Mouse (Mus musculus) right cerebral cortex, adult 18-20 months (tissue): Measurements from ENCODE around the gene Casp9.
A peak's percentile ranks its signal among the peaks of the same experiment; 100 is the strongest.

Experiments
- DNase-seq: peaks from one replicate; pipeline ENCODE4 v3.0.0; 2022; ENCODE audit warnings: mixed read lengths

The Casp9 gene

DNA sequence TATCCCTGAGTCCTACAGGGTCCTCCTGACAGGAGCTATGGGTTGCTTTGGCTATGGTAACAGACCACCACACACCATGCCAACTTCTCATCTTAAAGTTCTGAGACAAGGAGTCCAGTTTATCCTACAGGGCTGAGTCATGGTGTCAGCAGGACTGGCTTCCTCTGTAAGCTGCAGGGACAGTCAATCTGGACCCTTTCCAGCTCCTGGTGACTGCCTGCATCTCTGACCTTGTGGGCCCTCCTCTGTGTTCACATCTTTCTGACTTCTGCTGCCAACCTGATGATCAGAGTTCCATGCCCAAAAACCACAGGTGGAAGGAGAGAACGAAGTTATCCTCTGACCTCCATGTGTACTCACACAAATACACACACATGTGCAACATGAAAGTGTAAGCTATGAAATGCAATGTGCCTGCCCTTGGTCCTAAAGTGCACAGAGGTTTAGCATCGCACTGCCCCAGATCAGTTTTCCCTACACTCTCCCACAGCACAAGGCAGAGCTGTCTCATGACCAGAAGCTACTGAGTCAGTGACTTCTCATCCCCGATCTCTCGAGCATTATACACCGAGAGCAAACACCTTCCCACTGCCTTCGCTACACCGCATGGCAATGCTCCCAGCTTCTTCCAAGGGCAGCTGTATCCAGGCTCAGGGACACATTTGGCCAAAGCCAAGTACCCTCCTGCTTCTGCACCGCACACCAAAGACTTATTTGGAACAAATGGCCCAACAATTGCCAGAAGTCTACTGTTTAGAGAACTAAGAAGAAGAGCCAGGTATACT lies 12.0 kb upstream of the Casp9 start:
- DNase-seq, result no peak

DNA sequence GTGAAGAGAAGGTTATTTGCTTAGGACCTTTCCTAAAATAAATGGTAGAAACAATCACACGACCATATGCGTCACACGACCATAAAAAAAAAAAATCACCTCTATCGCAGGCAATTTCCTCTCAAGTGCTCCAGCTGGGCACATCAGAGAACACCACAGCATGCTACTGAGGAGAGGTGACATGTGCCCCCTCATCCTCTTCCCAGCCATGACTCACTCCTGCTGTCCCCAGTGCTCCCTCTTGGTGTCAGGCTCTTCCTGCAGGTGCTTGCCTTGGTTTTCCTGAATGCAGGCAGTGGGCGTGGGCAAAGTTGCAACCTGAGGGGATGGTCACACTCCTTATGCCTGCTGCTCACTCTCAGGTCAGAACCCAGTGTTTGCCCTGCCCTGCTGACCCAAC lies 8.6 kb upstream of the Casp9 start:
- DNase-seq, result peak; percentile 60

GRCm38 (mm10) chr4:141786141-141786540 lies 7.3 kb upstream of the Casp9 start:
- no peak for DNase-seq

- DNase-seq, result no peak
Observed at GRCm38 (mm10) chr4:141787046-141787445, 6.4 kb upstream of the Casp9 start.

- DNase-seq, result no peak
Observed at GRCm38 (mm10) chr4:141787462-141787861, 6.0 kb upstream of the Casp9 start.

- no peak for DNase-seq
Observed at GRCm38 (mm10) chr4:141789564-141790218, 3.7 kb upstream of the Casp9 start.

- DNase-seq, result peak; percentile 98
Observed at GRCm38 (mm10) chr4:141790524-141790990, 2.9 kb upstream of the Casp9 start, which contains the start of gene Dnajc16. Gene Dnajc16 (minus strand): TSS chr4:141790931.

- no peak for DNase-seq
Observed at GRCm38 (mm10) chr4:141791486-141791885, 1.9 kb upstream of the Casp9 start.

DNA sequence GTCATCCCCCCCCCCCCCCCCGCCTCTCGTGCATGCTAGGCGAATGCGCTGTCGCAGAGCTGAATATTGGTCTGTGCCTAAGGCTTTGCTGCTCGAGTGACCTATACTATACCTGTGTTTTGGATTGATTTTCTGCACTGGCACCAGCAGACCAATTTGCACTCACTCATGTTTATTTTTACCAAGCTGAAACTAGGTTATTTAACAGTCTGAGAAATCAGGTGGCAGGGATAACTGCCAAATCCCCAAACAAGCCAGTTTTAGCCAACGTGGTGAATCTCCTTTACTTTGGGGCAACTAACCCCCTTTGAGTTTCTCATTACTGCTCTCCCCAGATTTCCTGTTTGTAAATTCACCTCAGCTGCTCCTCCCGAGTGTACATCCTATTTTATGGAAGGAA lies 1.5 kb upstream of the Casp9 start:
- DNase-seq, result no peak

DNA sequence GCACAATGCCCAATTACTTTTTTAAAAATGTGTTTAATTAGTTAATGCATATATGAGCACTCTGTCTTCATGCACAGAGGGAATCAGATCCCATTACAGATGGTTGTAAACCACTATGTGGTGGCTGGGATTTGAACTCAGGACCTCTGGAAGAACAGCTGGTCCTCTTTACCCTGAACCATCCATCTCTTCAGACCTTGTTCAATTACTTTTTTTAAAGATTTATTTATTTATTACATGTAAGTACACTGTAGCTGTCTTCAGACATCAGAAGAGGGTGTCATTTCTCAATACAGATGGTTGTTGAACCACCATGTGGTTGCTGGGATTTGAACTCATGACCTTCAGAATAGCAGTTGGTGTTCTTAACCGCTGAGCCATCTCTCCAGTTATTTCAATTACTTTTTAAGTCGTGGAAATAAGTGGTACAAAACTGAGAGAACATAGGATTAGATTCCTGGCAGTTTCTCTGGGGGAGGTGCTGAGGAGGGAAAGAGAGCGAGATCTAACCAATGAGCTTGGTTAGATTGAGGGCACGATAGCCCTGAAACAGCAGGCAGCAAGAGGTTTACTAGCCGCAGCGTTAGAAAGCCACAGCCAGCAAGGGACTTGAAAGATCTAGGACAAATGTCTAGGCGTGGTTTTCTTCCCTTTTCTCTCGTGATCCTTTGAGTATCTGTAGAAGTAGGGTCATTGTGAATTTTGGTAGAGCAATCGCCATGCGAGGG lies 694 bp upstream of the Casp9 start:
- peak; percentile 20 for DNase-seq

DNA sequence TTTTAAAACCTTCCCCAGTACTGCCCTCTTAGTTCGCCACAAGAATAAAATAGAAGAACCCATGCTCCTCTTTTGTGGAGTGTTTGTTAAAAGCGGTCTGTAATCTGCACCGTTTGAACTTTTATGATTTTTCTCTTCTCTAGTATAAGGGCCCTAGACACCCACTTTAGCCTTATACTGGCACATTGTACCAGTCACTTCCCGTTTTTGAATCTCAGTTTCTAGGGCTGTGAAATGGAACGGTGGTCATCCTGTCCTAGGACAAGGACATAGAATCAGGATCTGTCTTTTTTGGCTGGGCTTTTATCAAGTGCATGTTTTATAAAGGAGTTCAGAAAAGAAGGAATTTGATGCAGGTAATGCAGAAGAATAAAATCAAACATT lies 732 bp downstream of the Casp9 start:
- DNase-seq, result no peak

- no peak for DNase-seq
Observed at GRCm38 (mm10) chr4:141796356-141796755, 2.9 kb downstream of the Casp9 start.

DNA sequence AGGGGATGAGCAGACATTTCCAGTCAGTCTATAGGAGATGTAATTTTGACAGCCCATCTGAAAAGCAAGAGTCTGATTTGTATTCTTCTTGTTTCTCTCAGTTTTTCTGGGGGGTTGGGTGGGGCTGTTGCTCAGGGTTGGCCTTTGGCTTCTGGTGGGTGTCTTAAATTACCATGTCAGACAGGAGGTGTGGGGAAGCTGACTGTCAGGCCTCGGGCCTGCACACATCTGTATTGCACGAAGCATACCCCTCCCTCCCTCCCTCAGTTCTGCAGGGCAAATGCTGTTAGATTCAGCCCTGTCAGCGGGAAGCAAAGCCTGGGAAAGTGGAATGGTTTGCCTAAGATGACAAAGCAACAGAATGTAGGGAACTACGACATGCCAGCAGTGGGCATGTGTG lies 3.5 kb downstream of the Casp9 start:
- DNase-seq, result no peak

DNA sequence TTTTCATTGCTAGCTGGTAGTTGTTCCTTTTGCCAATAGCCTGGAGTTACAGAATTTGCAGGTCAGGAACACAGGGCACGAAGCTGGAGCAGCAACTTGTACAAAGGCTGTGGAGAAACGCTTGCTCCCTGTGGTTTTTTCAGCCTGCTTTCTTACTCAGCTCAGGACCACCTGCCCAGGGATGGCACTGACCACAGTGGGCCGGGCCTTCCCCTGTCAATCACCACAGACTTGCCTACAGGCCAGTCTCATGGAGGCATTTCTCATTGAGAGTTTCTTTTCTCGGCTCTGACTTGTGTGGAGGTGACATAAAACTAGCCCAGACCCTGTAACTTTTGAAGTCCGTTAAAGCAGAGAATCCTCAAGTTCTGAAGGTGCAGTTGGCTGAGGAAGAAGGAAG lies 4.1 kb downstream of the Casp9 start:
- DNase-seq, result no peak

GRCm38 (mm10) chr4:141804105-141804504 lies 10.7 kb downstream of the Casp9 start:
- no peak for DNase-seq

DNA sequence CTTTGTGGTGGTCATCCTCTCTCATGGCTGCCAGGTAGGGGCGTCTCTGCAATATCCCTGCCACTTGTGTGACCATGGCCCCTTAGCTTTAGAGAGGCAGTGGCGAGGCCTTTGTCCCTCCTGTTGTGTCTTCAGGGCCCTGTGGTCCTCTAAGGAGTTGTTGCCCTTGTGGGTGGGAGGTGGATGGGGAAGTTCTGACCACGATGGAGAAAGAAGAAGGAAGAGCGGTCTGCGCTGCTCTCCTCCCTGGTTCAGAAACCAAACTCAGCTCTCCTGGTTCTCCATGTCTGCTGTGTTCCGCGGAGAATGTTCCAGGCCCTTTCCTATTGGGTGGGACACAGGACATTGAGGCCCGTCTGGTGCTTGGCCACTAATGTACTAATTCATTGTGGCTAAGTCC lies 12.5 kb downstream of the Casp9 start:
- no peak for DNase-seq

DNA sequence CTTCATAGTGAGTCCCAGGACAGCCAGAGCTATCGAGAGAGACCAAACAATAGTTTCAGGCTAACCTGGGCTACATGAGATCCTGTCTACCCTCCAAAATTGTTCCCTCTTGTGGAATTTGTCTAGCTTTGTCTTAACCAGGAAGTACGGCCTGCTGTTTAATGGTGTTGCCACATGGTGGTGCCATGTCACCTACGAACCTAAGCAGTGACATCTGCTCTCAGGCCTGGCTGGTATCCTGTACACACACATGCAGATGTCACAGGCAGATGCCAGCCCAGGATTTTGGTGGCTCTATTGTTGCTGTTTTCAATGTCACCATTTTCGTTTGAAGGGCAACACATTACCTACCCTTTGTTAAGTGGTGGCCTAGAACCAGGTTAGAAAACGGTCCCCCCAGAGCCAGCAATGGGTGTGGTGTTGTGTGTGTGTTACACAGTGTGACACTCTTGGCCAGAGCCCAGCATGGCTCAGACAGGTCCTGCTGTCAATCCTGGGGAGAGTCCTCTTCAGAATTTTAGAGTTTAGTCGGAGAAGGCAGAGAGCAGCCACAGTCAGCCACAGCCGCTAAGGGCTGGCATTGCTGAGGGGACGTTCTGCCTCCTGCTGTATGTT lies 16.5 kb downstream of the Casp9 start:
- no peak for DNase-seq

DNA sequence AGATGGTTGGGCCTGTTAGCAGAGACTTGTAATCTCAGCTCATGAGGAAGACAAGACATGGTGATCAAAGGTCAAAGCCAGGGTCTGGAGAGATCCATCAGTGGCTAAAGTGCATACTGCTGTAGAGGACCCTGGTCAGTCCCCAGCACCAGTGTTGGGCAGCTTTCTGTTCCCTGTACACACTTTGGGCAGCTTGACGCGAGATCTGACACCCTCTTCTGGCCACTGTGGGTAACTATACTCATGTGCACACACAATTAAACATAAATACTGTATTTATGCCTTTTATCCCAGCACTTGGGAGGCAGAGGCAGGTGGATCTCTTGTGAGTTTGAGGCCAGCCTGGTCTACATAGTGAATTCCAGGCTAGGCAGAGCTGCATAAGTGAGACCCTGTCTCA lies 17.6 kb downstream of the Casp9 start:
- no peak for DNase-seq

GRCm38 (mm10) chr4:141811375-141811774 lies 18.0 kb downstream of the Casp9 start:
- no peak for DNase-seq

- no peak for DNase-seq
Observed at GRCm38 (mm10) chr4:141816267-141816666, 22.9 kb downstream of the Casp9 start.

DNA sequence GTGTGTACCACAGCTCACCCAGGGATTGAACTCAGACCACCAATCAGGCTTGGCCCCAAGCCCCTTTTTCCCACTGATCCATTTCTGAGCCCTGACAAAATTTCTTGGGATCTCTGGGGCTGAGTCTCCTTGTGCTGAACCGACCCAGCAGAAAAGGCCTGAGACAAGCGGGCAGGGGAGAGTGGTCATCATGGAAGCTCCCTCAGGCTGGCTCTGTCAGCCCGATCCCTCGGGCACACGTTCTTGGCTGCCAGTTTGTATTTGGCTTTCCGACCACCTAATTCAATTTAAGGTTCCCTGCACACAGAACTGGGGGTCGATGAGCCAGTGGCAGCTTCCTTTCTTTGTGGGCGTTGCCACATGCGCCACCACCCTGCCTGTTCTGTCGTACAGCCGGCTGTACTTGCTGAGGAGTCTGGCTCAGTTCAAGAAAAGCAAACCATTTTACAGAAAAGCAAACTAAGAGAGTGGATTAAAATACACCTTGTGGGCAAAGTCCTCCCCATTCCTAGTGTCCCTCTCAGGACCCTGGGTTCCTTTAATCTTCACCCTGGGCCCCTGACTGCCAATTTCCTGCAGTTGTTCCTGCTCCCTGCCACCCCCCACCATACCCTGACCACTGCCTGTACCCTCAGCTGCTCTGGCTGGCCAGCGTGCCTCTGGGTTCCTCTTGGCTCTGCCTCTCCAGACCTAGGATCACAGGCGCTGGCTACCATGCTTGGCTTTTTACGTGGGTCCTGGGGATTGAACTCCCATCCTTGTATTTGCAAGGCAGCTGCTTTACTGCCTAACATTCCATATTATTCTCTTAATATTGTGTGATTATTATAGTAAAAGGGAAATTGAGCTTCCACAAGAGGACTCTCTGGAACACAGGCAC lies 23.6 kb downstream of the Casp9 start:
- no peak for DNase-seq

DNA sequence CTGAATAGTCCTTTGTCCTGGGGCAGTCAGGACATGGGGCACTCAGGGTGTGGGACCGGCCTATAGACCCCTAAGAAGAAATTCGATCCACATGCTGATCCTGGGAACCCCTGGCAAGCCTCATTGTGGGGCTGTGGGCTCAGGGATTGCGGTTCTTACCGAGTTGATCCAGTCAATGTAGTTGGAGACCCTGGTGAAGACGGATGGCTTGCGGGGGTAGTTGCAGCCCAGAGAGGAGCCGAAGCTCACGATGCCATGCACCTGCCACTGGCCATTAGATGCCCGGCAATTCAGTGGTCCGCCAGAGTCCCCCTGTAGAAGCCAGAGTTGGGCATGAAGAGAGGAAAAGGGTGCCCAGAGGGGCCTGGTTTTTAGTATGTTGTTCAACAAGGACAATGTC lies 24.3 kb downstream of the Casp9 start:
- no peak for DNase-seq
